Mouse (Mus musculus): ENCODE measurements around the gene Hoxc10. TPM values are rescaled to one million over a fixed set of nuclear protein-coding genes. Genes with fewer than 3 reads are reported as not detected.

Gene Hoxc10
- polyA plus RNA-seq, 1 experiment from 2014 or later = not detected

DNA sequence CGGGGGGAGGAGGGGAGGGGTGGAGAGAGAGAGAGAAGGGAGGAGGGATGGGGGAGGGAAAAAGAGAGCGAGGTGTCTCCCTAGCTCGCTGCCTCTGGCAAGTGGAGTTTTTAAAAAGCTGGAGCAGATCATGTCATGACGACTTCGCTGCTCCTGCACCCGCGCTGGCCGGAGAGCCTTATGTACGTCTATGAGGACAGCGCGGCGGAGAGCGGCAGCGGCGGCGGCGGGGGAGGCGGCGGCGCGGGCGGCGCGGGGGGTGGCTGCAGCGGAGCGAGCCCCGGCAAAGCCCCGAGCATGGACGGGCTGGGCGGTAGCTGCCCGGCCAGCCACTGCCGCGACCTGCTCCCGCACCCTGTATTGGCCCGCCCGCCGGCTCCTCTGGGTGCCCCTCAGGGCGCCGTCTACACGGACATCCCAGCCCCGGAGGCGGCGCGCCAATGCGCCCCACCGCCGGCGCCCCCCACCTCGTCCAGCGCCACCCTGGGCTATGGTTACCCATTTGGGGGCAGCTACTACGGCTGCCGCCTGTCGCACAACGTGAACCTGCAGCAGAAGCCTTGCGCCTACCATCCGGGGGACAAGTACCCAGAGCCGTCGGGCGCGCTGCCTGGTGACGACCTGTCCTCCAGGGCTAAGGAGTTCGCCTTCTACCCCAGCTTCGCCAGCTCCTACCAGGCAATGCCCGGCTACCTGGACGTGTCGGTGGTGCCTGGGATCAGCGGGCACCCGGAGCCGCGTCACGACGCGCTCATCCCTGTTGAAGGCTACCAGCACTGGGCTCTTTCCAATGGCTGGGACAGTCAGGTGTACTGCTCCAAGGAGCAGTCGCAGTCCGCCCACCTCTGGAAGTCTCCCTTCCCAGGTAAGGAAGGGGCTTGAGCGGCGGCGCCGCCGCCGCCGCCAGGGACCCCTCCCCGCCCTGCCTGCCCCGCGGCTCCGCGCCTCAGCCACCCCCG, 45.3 kb upstream of the Hoxc10 start, which contains the start of gene Hoxc13:
TSS of gene Hoxc13 (plus strand) at position 51 of the 959 bp plus-strand sequence.
- H3K27ac ChIP-seq (ENCODE audit: low read length) = no peak within 1 kb of the TSS
- ATAC-seq (no peak), DNase-seq (ENCODE audit: low spot score) (peak; percentile 10)
- WGBS = 3% methylated on average over 47 of the region's 88 CpGs
- H3K27me3 ChIP-seq (replicated peaks; ENCODE audit: insufficient read depth, low read length) = peaks cover 80% of the 10 kb centered on the region
- no peak within 1 kb of the TSS for H3K9ac ChIP-seq (replicated peaks; ENCODE audit: low read depth)
- peak within 1 kb of the TSS; percentile 5; the same call in 1 of the 2 replicates for H3K4me3 ChIP-seq (ENCODE audit: low read depth, low read length)
- H3K9me3 ChIP-seq (ENCODE audit: low read length) = no peaks in the 10 kb centered on the region
- TF ChIP-seq CTCF (IDR thresholded peaks at IDR 0.05) (no peak), EP300 (IDR thresholded peaks at IDR 0.05) (no peak)
- H3K36me3 ChIP-seq (ENCODE audit: insufficient read depth, low read length) = no peaks in the 10 kb centered on the region
- H3K4me2 ChIP-seq (replicated peaks; ENCODE audit: low read depth, low read length) = peak within 1 kb of the TSS; percentile 14; the same call in 1 of the 2 replicates
- no peaks in the 10 kb centered on the region for H3K4me1 ChIP-seq (ENCODE audit: insufficient read depth, low read depth, low read length)

DNA sequence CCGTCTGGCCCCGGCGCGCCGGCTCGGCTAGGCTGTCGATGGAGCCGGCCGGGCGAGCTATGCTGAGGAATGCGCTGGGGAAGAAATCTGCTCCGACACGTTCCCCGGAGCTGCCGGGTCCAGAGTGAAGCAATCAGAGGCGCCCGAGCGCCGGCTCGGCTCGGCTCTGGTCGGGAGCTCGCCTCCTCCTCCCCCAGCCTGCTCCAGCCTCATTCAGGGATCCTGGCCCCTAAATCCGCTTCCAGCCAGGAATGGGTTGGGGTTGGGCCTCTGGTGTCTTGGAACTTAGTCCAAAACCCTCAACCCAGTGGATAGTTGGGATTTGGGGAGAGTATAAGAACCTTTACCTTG, 44.6 kb upstream of the Hoxc10 start:
- no peak overlapping the region for H3K4me3 ChIP-seq (ENCODE audit: low read depth, low read length)
- H3K27ac ChIP-seq (ENCODE audit: low read length) = no peak overlapping the region
- H3K4me1 ChIP-seq (ENCODE audit: insufficient read depth, low read depth, low read length) = no peaks in the 10 kb centered on the region
- ATAC-seq (peak; percentile 76), DNase-seq (ENCODE audit: low spot score) (peak; percentile 60)
- H3K36me3 ChIP-seq (ENCODE audit: insufficient read depth, low read length) = no peaks in the 10 kb centered on the region
- no peak overlapping the region for H3K4me2 ChIP-seq (replicated peaks; ENCODE audit: low read depth, low read length)
- H3K9ac ChIP-seq (replicated peaks; ENCODE audit: low read depth) = no peak overlapping the region
- TF ChIP-seq EP300 (IDR thresholded peaks at IDR 0.05) (no peak), CTCF (IDR thresholded peaks at IDR 0.05) (no peak)
- no peaks in the 10 kb centered on the region for H3K9me3 ChIP-seq (ENCODE audit: low read length)
- under 1% methylated on average over 18 of the region's 24 CpGs for WGBS
- peaks cover 78% of the 10 kb centered on the region for H3K27me3 ChIP-seq (replicated peaks; ENCODE audit: insufficient read depth, low read length)

DNA sequence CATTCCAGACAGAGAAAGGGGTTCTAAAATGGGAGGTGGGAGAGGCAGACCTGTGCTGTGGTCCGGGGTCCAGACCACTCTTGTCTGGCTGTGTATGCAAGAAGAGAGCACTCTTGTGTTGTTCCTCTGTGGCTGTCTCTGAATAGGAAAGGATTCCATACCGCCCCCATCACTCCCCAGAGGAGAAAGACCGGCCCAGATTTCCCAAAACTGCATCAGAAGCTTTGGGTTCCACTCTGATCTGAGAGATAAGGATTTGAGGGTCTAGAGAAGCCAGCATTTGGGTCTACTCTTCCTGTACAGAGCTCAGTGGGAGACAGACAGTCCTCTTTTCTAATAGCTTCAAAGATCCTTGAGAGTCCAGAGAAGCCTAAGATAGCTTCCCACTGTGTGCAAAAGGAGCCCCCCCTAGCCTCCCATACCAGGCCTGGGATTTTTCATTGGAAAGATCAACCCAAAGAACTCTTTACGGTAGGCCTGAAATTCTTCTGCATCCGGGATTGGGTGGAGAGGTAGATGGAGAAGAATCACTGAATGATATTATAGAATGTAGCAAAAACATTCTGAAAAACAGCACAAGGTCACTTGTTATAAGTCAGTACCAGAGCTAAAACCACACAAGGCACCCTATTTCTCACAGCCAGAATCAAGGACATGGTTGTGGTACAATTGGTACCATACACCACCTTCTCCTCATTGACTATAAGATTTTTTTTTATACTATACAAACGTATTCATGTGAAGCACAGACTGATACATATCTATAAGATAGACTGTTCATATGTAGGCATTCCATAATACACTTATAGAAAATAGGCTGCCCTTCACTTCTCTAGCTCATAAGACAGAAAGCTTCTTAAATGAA, 43.7 kb upstream of the Hoxc10 start:
- no peak overlapping the region for H3K4me3 ChIP-seq (ENCODE audit: low read depth, low read length)
- peaks cover 79% of the 10 kb centered on the region for H3K27me3 ChIP-seq (replicated peaks; ENCODE audit: insufficient read depth, low read length)
- no peak overlapping the region for H3K9ac ChIP-seq (replicated peaks; ENCODE audit: low read depth)
- ATAC-seq = no peak
- WGBS = 14% methylated on average over 6 of the region's 6 CpGs
- H3K36me3 ChIP-seq (ENCODE audit: insufficient read depth, low read length) = no peaks in the 10 kb centered on the region
- no peaks in the 10 kb centered on the region for H3K4me1 ChIP-seq (ENCODE audit: insufficient read depth, low read depth, low read length)
- no peak for TF ChIP-seq EP300 (IDR thresholded peaks at IDR 0.05)
- TF ChIP-seq CTCF (IDR thresholded peaks at IDR 0.05) = no peak
- no peak overlapping the region for H3K4me2 ChIP-seq (replicated peaks; ENCODE audit: low read depth, low read length)
- no peak for DNase-seq (ENCODE audit: low spot score)
- no peaks in the 10 kb centered on the region for H3K9me3 ChIP-seq (ENCODE audit: low read length)
- no peak overlapping the region for H3K27ac ChIP-seq (ENCODE audit: low read length)

DNA sequence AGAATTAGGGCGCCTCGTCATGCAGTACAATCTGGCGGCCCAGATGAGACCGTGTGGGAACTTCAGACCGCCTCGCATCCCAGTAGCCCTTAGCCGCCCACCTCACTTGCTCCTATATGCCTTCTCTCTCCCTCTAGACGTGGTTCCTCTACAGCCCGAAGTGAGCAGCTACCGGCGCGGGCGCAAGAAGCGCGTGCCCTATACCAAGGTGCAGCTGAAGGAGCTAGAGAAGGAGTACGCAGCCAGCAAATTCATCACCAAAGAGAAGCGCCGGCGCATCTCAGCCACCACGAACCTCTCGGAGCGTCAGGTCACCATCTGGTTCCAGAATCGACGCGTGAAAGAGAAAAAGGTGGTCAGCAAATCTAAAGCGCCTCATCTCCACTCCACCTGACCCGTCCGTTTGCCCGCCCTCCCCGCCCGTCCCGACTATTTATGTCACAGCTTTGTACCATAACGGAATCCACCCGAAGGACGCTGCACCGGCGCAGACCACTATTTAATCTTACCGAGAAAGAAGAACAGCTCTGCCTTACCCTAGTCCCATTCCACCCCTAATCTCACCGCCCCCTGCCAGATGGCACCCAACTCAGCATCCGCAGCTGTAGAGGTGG, 39.5 kb upstream of the Hoxc10 start:
- no peaks in the 10 kb centered on the region for H3K36me3 ChIP-seq (ENCODE audit: insufficient read depth, low read length)
- no peak overlapping the region for H3K9ac ChIP-seq (replicated peaks; ENCODE audit: low read depth)
- no peaks in the 10 kb centered on the region for H3K9me3 ChIP-seq (ENCODE audit: low read length)
- TF ChIP-seq CTCF (IDR thresholded peaks at IDR 0.05) = no peak
- no peak for TF ChIP-seq EP300 (IDR thresholded peaks at IDR 0.05)
- peaks cover 81% of the 10 kb centered on the region for H3K27me3 ChIP-seq (replicated peaks; ENCODE audit: insufficient read depth, low read length)
- no peaks in the 10 kb centered on the region for H3K4me1 ChIP-seq (ENCODE audit: insufficient read depth, low read depth, low read length)
- no peak overlapping the region for H3K4me2 ChIP-seq (replicated peaks; ENCODE audit: low read depth, low read length)
- 3% methylated on average over 39 of the region's 40 CpGs for WGBS
- ATAC-seq (no peak), DNase-seq (ENCODE audit: low spot score) (no peak)
- H3K4me3 ChIP-seq (ENCODE audit: low read depth, low read length) = no peak overlapping the region
- no peak overlapping the region for H3K27ac ChIP-seq (ENCODE audit: low read length)

DNA sequence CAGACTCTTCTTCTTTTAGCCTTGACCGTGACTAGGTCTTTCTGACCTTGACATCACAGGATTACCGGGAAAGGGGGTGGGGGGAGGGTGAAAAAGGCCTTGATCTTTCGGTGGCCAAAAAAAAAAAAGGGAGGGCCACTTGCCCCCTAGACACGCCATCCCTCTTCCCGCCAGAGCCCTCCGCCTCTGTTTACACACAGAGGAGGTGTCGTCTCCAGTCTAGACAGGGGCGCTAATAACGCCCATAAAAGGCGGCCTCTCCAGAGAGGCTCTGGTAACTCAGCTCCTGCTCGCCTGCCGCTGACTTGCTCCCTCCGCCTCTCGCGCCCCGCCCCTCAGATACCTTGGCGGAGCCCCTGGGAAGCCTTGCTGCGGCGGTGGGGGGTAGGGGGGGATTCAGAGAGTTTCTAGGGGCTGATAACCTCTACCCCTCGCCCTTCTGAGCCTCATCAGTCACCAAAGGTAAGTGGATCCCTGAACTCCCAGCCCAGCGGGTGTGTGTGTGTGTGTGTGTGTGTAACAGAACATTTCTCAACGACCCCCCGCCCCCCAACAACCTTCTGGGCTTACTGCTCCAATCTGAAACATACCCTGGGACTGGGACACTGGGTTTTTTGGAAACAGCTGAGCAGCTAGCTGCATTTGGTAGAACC, 34.8 kb upstream of the Hoxc10 start:
- H3K9me3 ChIP-seq (ENCODE audit: low read length) = no peaks in the 10 kb centered on the region
- H3K27ac ChIP-seq (ENCODE audit: low read length) = no peak overlapping the region
- H3K4me1 ChIP-seq (ENCODE audit: insufficient read depth, low read depth, low read length) = no peaks in the 10 kb centered on the region
- no peak overlapping the region for H3K4me3 ChIP-seq (ENCODE audit: low read depth, low read length)
- H3K36me3 ChIP-seq (ENCODE audit: insufficient read depth, low read length) = no peaks in the 10 kb centered on the region
- peaks cover 97% of the 10 kb centered on the region for H3K27me3 ChIP-seq (replicated peaks; ENCODE audit: insufficient read depth, low read length)
- H3K4me2 ChIP-seq (replicated peaks; ENCODE audit: low read depth, low read length) = no peak overlapping the region
- ATAC-seq (no peak), DNase-seq (ENCODE audit: low spot score) (no peak)
- no peak overlapping the region for H3K9ac ChIP-seq (replicated peaks; ENCODE audit: low read depth)
- WGBS = 4% methylated on average over 20 of the region's 23 CpGs
- TF ChIP-seq EP300 (IDR thresholded peaks at IDR 0.05) (no peak), CTCF (IDR thresholded peaks at IDR 0.05) (no peak)

Data from lung, postnatal 0 days (tissue).